Mouse (Mus musculus) heart, embryonic 13.5 days (tissue): ENCODE measurements around the gene Scml4. TPM values are rescaled to one million over a fixed set of nuclear protein-coding genes. Genes with fewer than 3 reads are reported as not detected.

Experiments used
- ATAC-seq: fragments of 200-750 bp; cut with Nextera tagmentation; 2 replicates; pipeline ENCODE4 v1.8.0; 2017; ENCODE audit warnings: moderate TSS enrichment; ENCODE audit not compliant: insufficient number of reproducible peaks, low FRiP score, low TSS enrichment; ENCODE audit errors: extremely low read depth
- H3K27ac ChIP-seq: fragments of 300-500 bp; sonication (generic); replicated peaks from 2 replicates; pipeline ENCODE4 v1.5.1; 2015; ENCODE audit warnings: moderate library complexity, mild to moderate bottlenecking, inconsistent platforms
- H3K27me3 ChIP-seq: fragments of 300-500 bp; sonication (generic); replicated peaks from 2 replicates; pipeline ENCODE4 v1.6.1; 2015; ENCODE audit warnings: mild to moderate bottlenecking, inconsistent platforms
- H3K36me3 ChIP-seq: fragments of 300-500 bp; sonication (generic); 2 replicates; pipeline ENCODE4 v1.6.1; 2015; ENCODE audit warnings: mild to moderate bottlenecking, inconsistent platforms
- H3K4me1 ChIP-seq: fragments of 300-500 bp; sonication (generic); 2 replicates; pipeline ENCODE4 v1.6.1; 2015; ENCODE audit warnings: inconsistent platforms
- H3K4me2 ChIP-seq: fragments of 300-500 bp; sonication (generic); 2 replicates; pipeline ENCODE4 v1.6.1; 2015; ENCODE audit warnings: inconsistent platforms, mild to moderate bottlenecking, moderate library complexity
- H3K4me3 ChIP-seq: fragments of 300-500 bp; sonication (generic); 2 replicates; pipeline ENCODE4 v1.5.1; 2015; ENCODE audit warnings: moderate library complexity, mild to moderate bottlenecking, inconsistent platforms
- H3K9ac ChIP-seq: fragments of 300-500 bp; sonication (generic); 2 replicates; pipeline ENCODE4 v1.6.1; 2015; ENCODE audit warnings: inconsistent platforms, mild to moderate bottlenecking, moderate library complexity
- H3K9me3 ChIP-seq: fragments of 300-500 bp; sonication (generic); 2 replicates; pipeline ENCODE4 v1.6.1; 2016; ENCODE audit warnings: inconsistent platforms
- WGBS: fragments of 180-500 bp; shearing (Covaris S2); methylation state at CpG from one replicate; pipeline ENCODE4 v1.1.7; 2015; ENCODE audit warnings: mixed read lengths; 5-methylcytosine and 5-hydroxymethylcytosine counted together
- polyA plus RNA-seq: library from polyadenylated mRNA; unstranded; fragments of >200 nt; fragmentation: Nextera tagmentation; extraction: Ambion mirVana; gene quantifications from 2 replicates; pipeline ENCODE4 v1.2.1, GENCODE M21; 2015

The Scml4 gene
- polyA plus RNA-seq, 1 experiment from 2014 or later, result 0.71 TPM

GRCm38 (mm10) chr10:42887040-42887439, 26.9 kb downstream of the Scml4 start:
- H3K27ac ChIP-seq, result no peak overlapping the region
- 33% methylated on average over 6 of the region's 6 CpGs for WGBS
- no peak overlapping the region for H3K4me2 ChIP-seq
- no peaks in the 10 kb centered on the region for H3K9me3 ChIP-seq
- no peaks in the 10 kb centered on the region for H3K4me1 ChIP-seq
- no peaks in the 10 kb centered on the region for H3K27me3 ChIP-seq
- H3K4me3 ChIP-seq, result no peak overlapping the region
- no peak for ATAC-seq
- no peak overlapping the region for H3K9ac ChIP-seq
- no peaks in the 10 kb centered on the region for H3K36me3 ChIP-seq

DNA sequence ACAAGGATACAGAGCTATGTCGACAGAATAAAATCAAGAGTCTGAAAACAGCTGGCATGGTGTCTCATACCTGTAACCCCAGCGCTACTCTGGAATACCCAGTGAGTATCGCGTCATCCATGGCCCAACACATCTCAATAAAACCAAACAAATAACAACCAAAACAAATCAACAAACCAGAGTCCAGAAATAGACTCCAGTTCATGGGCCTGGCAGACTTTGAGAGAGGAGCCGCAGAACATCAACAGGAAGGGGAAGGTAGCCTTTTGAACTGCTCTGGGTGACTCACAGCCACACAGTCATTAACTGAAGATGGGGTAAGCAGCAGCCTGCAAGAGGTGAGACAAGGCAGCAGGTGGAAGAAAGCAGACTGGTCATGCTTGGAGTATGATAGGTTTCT, 28.1 kb downstream of the Scml4 start:
- no peak overlapping the region for H3K4me2 ChIP-seq
- H3K27me3 ChIP-seq, result no peaks in the 10 kb centered on the region
- H3K4me1 ChIP-seq, result no peaks in the 10 kb centered on the region
- 77% methylated on average over 5 of the region's 5 CpGs for WGBS
- no peak overlapping the region for H3K27ac ChIP-seq
- H3K9me3 ChIP-seq, result no peaks in the 10 kb centered on the region
- ATAC-seq, result no peak
- H3K36me3 ChIP-seq, result no peaks in the 10 kb centered on the region
- H3K9ac ChIP-seq, result no peak overlapping the region
- H3K4me3 ChIP-seq, result no peak overlapping the region

DNA sequence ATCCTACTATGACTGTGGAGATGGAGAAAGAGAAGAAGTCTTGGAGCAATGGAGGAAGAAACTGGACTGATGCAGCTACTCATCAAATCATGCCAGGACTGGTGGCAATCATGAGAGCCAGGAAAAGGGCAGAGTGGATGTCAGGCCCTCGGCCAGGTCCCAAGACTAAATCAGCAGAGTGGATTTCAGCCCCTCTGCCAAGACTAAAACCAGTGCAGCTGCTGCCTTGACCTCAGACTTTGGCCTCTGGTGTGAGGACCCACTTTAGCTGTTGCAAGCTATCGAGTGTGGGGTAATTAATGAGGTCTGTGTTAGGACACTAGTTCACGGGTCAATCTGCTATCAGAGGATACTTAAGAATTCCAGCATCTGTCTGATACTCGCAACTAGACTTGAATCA, 30.2 kb downstream of the Scml4 start:
- no peak for ATAC-seq
- Histone ChIP-seq H3K9ac (no peak overlapping the region), H3K27ac (no peak overlapping the region), H3K4me3 (no peak overlapping the region), H3K4me1 (peaks cover 16% of the 10 kb centered on the region), H3K36me3 (no peaks in the 10 kb centered on the region), H3K4me2 (no peak overlapping the region), H3K9me3 (no peaks in the 10 kb centered on the region), H3K27me3 (no peaks in the 10 kb centered on the region)
- 62% methylated on average over 4 of the region's 4 CpGs for WGBS

- no peak overlapping the region for H3K27ac ChIP-seq
- 66% methylated on average over 4 of the region's 4 CpGs for WGBS
- no peak overlapping the region for H3K4me3 ChIP-seq
- no peak overlapping the region for H3K4me2 ChIP-seq
- no peaks in the 10 kb centered on the region for H3K9me3 ChIP-seq
- ATAC-seq, result no peak
- H3K9ac ChIP-seq, result no peak overlapping the region
- no peaks in the 10 kb centered on the region for H3K36me3 ChIP-seq
- H3K4me1 ChIP-seq, result peaks cover 16% of the 10 kb centered on the region
- no peaks in the 10 kb centered on the region for H3K27me3 ChIP-seq
These were observed 32.1 kb downstream of the Scml4 start for GRCm38 (mm10) chr10:42892250-42892649.

GRCm38 (mm10) chr10:42892987-42893386, 32.8 kb downstream of the Scml4 start:
- no peak overlapping the region for H3K4me2 ChIP-seq
- peaks cover 16% of the 10 kb centered on the region for H3K4me1 ChIP-seq
- no peaks in the 10 kb centered on the region for H3K36me3 ChIP-seq
- no peak for ATAC-seq
- no peak overlapping the region for H3K4me3 ChIP-seq
- no peaks in the 10 kb centered on the region for H3K27me3 ChIP-seq
- no peak overlapping the region for H3K9ac ChIP-seq
- H3K27ac ChIP-seq, result no peak overlapping the region
- WGBS, result 57% methylated on average over 4 of the region's 4 CpGs
- H3K9me3 ChIP-seq, result no peaks in the 10 kb centered on the region

DNA sequence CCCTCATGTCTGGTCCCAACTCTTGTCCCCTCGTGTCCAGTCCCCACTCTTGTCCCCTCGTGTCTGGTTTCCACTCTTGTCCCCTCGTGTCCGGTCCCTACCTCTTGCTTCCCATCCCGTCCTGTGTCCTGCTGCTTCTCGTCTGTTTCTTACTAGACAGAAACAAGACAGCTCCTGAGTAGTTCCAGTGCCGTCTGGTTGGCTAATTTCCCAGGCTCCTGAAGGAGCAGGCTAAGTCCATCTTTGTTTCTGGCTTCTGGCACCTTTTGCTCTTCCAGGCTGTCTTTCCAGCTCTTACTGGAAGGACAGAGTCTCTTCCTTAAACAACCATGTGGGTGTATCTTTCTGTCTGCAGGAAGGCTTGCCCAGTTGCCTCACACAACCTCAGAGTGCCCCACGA, 33.7 kb downstream of the Scml4 start:
- no peak for ATAC-seq

GRCm38 (mm10) chr10:42894263-42894662, 34.1 kb downstream of the Scml4 start:
- H3K4me1 ChIP-seq, result peaks cover 16% of the 10 kb centered on the region
- no peaks in the 10 kb centered on the region for H3K9me3 ChIP-seq
- no peak overlapping the region for H3K9ac ChIP-seq
- no peak overlapping the region for H3K4me2 ChIP-seq
- no peak for ATAC-seq
- H3K27me3 ChIP-seq, result no peaks in the 10 kb centered on the region
- H3K27ac ChIP-seq, result no peak overlapping the region
- H3K4me3 ChIP-seq, result no peak overlapping the region
- 65% methylated on average over 3 of the region's 3 CpGs for WGBS
- H3K36me3 ChIP-seq, result no peaks in the 10 kb centered on the region

More for the DNA sequence above, 33.7 kb downstream of the Scml4 start:
- Histone ChIP-seq H3K36me3 (no peaks in the 10 kb centered on the region), H3K9me3 (no peaks in the 10 kb centered on the region), H3K4me3 (no peak overlapping the region), H3K27me3 (no peaks in the 10 kb centered on the region), H3K4me2 (no peak overlapping the region), H3K9ac (no peak overlapping the region), H3K27ac (no peak overlapping the region), H3K4me1 (peaks cover 16% of the 10 kb centered on the region)
- 54% methylated on average over 8 of the region's 8 CpGs for WGBS

DNA sequence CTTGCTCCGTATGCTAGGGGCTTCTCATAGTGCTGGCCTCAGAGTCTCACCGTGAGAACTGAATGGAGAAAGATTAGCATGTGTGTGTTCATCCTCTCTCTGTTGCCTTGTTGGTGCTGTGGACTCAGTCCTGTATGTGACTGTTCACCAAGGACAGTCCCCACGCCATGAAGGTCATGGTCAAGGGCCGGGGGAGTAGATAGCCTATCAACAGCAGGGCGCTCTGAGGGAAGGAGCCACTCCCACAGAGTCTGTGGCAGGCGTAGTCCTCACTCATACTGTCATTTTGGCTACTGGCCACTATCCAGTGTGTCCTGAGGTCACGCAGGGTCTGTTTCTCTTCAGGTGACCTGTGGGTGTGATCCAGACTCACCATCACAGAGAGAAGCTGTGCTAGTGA, 34.5 kb downstream of the Scml4 start:
- Histone ChIP-seq H3K4me1 (peaks cover 16% of the 10 kb centered on the region), H3K4me3 (no peak overlapping the region), H3K4me2 (no peak overlapping the region), H3K27me3 (no peaks in the 10 kb centered on the region), H3K9me3 (no peaks in the 10 kb centered on the region), H3K27ac (no peak overlapping the region), H3K36me3 (no peaks in the 10 kb centered on the region), H3K9ac (no peak overlapping the region)
- no peak for ATAC-seq
- WGBS, result 34% methylated on average over 7 of the region's 7 CpGs

DNA sequence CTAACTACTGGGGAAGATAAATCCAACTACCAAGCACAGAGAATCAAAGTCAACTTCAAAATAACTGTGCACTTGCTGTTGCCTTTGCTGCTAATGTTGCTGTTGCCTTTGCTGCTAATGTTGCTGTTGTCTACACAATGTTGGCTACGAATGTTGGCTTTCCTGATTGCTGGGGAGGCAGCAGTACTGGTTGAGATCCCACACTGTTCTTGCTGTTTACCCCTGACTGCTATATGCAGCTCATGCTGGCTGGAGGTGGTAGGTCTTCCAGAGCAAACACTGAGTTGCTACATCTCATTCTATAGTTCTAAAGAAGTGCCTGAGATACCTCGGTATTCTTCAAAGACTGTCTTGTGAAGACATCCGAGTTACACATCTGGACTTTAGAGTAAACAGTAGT, 36.5 kb downstream of the Scml4 start:
- peaks cover 16% of the 10 kb centered on the region for H3K4me1 ChIP-seq
- WGBS, result 71% methylated on average over 3 of the region's 3 CpGs

GRCm38 (mm10) chr10:42897166-42897565, 37.0 kb downstream of the Scml4 start:
- Histone ChIP-seq H3K27ac (no peak overlapping the region), H3K36me3 (no peaks in the 10 kb centered on the region), H3K9ac (no peak overlapping the region), H3K27me3 (peaks cover 3% of the 10 kb centered on the region), H3K4me3 (no peak overlapping the region), H3K4me2 (no peak overlapping the region), H3K4me1 (peaks cover 16% of the 10 kb centered on the region), H3K9me3 (no peaks in the 10 kb centered on the region)
- ATAC-seq, result no peak
- 70% methylated on average over 4 of the region's 4 CpGs for WGBS

More for the DNA sequence above, 36.5 kb downstream of the Scml4 start:
- Histone ChIP-seq H3K4me3 (no peak overlapping the region), H3K36me3 (no peaks in the 10 kb centered on the region), H3K9ac (no peak overlapping the region), H3K4me2 (no peak overlapping the region), H3K9me3 (no peaks in the 10 kb centered on the region), H3K27ac (no peak overlapping the region), H3K27me3 (peaks cover 2% of the 10 kb centered on the region)
- ATAC-seq, result no peak

DNA sequence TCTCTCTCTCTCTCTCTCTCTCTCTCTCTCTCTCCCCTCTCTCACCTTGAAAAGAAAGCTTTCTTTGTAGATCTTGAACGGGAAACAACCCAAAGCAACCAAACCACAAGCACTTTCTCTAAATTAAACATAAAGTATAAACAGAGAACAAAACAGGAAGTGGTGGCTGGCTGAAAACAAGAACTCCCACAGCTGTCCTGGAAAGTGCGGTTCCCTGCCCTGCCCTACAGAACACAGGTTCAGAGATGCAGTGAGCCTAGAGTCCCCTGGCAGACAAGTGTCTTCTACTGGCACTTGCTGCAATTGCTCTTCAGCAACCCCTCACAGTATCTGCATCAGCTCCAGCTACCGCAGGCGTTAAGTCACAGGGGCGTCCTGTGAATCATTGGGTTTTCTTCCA, 37.5 kb downstream of the Scml4 start:
- Histone ChIP-seq H3K27me3 (peaks cover 3% of the 10 kb centered on the region), H3K4me2 (no peak overlapping the region), H3K4me3 (no peak overlapping the region), H3K27ac (no peak overlapping the region), H3K9me3 (no peaks in the 10 kb centered on the region), H3K36me3 (no peaks in the 10 kb centered on the region), H3K4me1 (peaks cover 16% of the 10 kb centered on the region), H3K9ac (no peak overlapping the region)
- WGBS, result 69% methylated on average over 5 of the region's 5 CpGs
- no peak for ATAC-seq

DNA sequence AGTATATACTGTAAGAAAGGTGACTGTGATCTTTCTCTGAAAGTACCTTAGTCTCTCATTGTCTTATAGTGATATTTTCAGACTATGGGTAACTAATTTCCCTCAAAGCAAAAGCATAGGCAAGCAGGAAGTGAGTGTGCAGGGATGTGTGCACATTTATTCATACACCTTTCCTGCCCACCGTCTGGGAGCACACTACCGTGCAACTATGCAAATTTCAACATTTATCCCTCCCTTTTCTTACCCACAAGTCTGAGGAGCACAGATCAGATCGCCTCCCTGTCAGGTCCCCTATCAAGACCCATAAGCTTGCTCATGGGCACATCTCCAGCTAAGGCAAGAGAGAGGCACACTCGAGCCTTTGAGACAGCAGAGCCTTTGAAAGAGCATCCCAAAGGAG, 41.2 kb downstream of the Scml4 start:
- no peaks in the 10 kb centered on the region for H3K9me3 ChIP-seq
- H3K4me2 ChIP-seq, result no peak overlapping the region
- 64% methylated on average over 4 of the region's 4 CpGs for WGBS
- H3K4me1 ChIP-seq, result no peaks in the 10 kb centered on the region
- no peaks in the 10 kb centered on the region for H3K36me3 ChIP-seq
- H3K27ac ChIP-seq, result no peak overlapping the region
- no peak overlapping the region for H3K9ac ChIP-seq
- H3K27me3 ChIP-seq, result peaks cover 3% of the 10 kb centered on the region
- no peak overlapping the region for H3K4me3 ChIP-seq
- ATAC-seq, result no peak
